Mouse (Mus musculus): ENCODE data around the gene Nynrin.

GRCm38 (mm10) chr14:55852646-55853551 lies 911 bp upstream of the Nynrin start:
- TF ChIP-seq POLR2A (IDR thresholded peaks at IDR 0.05; ENCODE audit: control insufficient read depth in 1 of 2, insufficient read depth in 1 of 2, low read depth in 1 of 2, low read length in 2 of 2, poor library complexity in 1 of 2) (no peak), MYC (IDR thresholded peaks at IDR 0.05; ENCODE audit: low read depth, low read length) (no peak), CTCF (IDR thresholded peaks at IDR 0.05 in 2 of 3, conservative IDR thresholded peaks at IDR 0.05 in 1 of 3; ENCODE audit: control insufficient read depth in 1 of 3, insufficient read depth in 1 of 3, low read depth in 2 of 3, low read length in 3 of 3, poor library complexity in 1 of 3, severe bottlenecking in 1 of 3) (no peak), KAT2A (conservative IDR thresholded peaks at IDR 0.05; ENCODE audit: low read depth, low read length) (no peak), ZMIZ1 (IDR thresholded peaks at IDR 0.05; ENCODE audit: low read depth, low read length) (no peak)

Measured in MEL (cell line).